Mouse (Mus musculus) left cerebral cortex, adult 2 months (tissue): ENCODE data around the gene Sf3b5. TPM values are rescaled to one million over a fixed set of nuclear protein-coding genes. Genes with fewer than 3 reads are reported as not detected.

Experiments
- DNase-seq, 2 experiments: peaks; one replicate each; pipeline ENCODE4 v3.0.0; 2021 to 2022; ENCODE audit warnings: low spot score in 2 of 2, mixed read lengths in 1 of 2; ENCODE audit errors: extremely low spot score in 1 of 2
- H3K27ac ChIP-seq: fragments of 200-600 bp; 2 replicates; pipeline ENCODE4 v1.8.1; 2022
- H3K4me3 ChIP-seq: fragments of 200-600 bp; 2 replicates; pipeline ENCODE4 v1.8.1; 2022
- CTCF ChIP-seq: fragments of 200-600 bp; IDR thresholded peaks from 2 replicates; pipeline ENCODE4 v1.8.1; 2022; ENCODE audit warnings: antibody characterized with exemption, mild to moderate bottlenecking, moderate library complexity
- intact Hi-C: fragments of 180-260 bp; cut with DNase I; formaldehyde crosslinking; loops from one replicate; pipeline ENCODE4 v1.15.1; 2025
- total RNA-seq, 2 experiments: library from RNA; stranded (reverse); gene quantifications; 2 replicates each; pipeline ENCODE4 v1.2.3; 2021

Gene Sf3b5
- total RNA-seq, 2 experiments from 2014 or later = 7.8 to 7.9 TPM

- Histone ChIP-seq H3K27ac (no peak overlapping the region), H3K4me3 (no peak overlapping the region)
- no peak for DNase-seq
- intact Hi-C loops = no loop called here
- TF ChIP-seq CTCF = no peak
Observed at GRCm38 (mm10) chr10:13056863-13057381, 51.8 kb downstream of the Sf3b5 start.

Other genes with a start within 250 kb of the Sf3b5 start
- gene Utrn, start 136.0 kb upstream of the Sf3b5 start, total RNA-seq = 10 to 100 TPM; 65.4 to 69.3 TPM
- gene Stx11, start 41.0 kb upstream of the Sf3b5 start, total RNA-seq = under 1 TPM; 0.07 to 0.23 TPM
- 10 to 100 TPM; 17.5 to 23.7 TPM for gene Plagl1, start 55.2 kb downstream of the Sf3b5 start, total RNA-seq
- gene Zc2hc1b, start 172.7 kb downstream of the Sf3b5 start, total RNA-seq = not detected
- 10 to 100 TPM; 18.6 to 23.6 TPM for gene Ltv1, start 187.8 kb downstream of the Sf3b5 start, total RNA-seq